Mouse (Mus musculus) urinary bladder, postnatal 14 days (tissue): ENCODE results near the gene Rps5.
"Not testable (repeated sequence)": the region's sequence is repeated elsewhere in the genome, so short reads cannot be mapped to it uniquely, and the experiment has no call there.

Source experiments
- DNase-seq: peaks from one replicate; pipeline ENCODE4 v3.0.0; 2021; ENCODE audit warnings: low spot score

Rps5 gene

GRCm38 (mm10) chr7:12927693-12928589, 5.9 kb downstream of the Rps5 start:
- peak; percentile 33 for DNase-seq

GRCm38 (mm10) chr7:12933615-12934140, 11.6 kb downstream of the Rps5 start:
- no peak for DNase-seq

GRCm38 (mm10) chr7:12934808-12935207, 12.7 kb downstream of the Rps5 start:
- DNase-seq: no peak

- not testable (repeated sequence) for DNase-seq
Measured at GRCm38 (mm10) chr7:12937254-12937803, 15.2 kb downstream of the Rps5 start.

GRCm38 (mm10) chr7:12940599-12940998, 18.5 kb downstream of the Rps5 start:
- no peak for DNase-seq

GRCm38 (mm10) chr7:12943488-12943887, 21.4 kb downstream of the Rps5 start:
- DNase-seq: no peak

- DNase-seq: peak; percentile 93
Measured at GRCm38 (mm10) chr7:12949032-12949871, 27.2 kb downstream of the Rps5 start.

- DNase-seq: no peak
Measured at GRCm38 (mm10) chr7:12949872-12950229, 27.8 kb downstream of the Rps5 start.

- DNase-seq: no peak
Measured at GRCm38 (mm10) chr7:12954896-12955295, 32.8 kb downstream of the Rps5 start.

- no peak for DNase-seq
Measured at GRCm38 (mm10) chr7:12957511-12957910, 35.4 kb downstream of the Rps5 start.

GRCm38 (mm10) chr7:12958948-12959347, 36.9 kb downstream of the Rps5 start:
- DNase-seq: no peak

GRCm38 (mm10) chr7:12959718-12960117, 37.6 kb downstream of the Rps5 start:
- no peak for DNase-seq

GRCm38 (mm10) chr7:12961511-12962141, 39.5 kb downstream of the Rps5 start:
- no peak for DNase-seq

GRCm38 (mm10) chr7:12965678-12966091, 43.6 kb downstream of the Rps5 start, which contains the start of gene Zfp324:
Gene Zfp324, plus strand, starts transcription at chr7:12965838.
- DNase-seq: peak; percentile 91

GRCm38 (mm10) chr7:12966104-12966845, 44.2 kb downstream of the Rps5 start:
- peak; percentile 72 for DNase-seq

- no peak for DNase-seq
Measured at GRCm38 (mm10) chr7:12970906-12971305, 48.8 kb downstream of the Rps5 start.
